Mouse (Mus musculus): ENCODE data around the gene Kifap3.
A peak's percentile ranks its signal among the peaks of the same experiment; 100 is the strongest.
"Not testable (repeated sequence)": the region's sequence is repeated elsewhere in the genome, so short reads cannot be mapped to it uniquely, and the experiment has no call there.

Kifap3 gene

GRCm38 (mm10) chr1:163779336-163780115, at the start of gene Kifap3:
Gene Kifap3 (plus strand): TSS chr1:163779583.
- peak; percentile 95 for DNase-seq (ENCODE audit: low read depth, low spot score)

GRCm38 (mm10) chr1:163731166-163731565, 48.2 kb upstream of the Kifap3 start:
- not testable (repeated sequence) for DNase-seq (ENCODE audit: low read depth, low spot score)

GRCm38 (mm10) chr1:163736441-163737238, 42.7 kb upstream of the Kifap3 start:
- no peak for DNase-seq (ENCODE audit: low read depth, low spot score)

- DNase-seq (ENCODE audit: low read depth, low spot score) = no peak
Measured at GRCm38 (mm10) chr1:163737239-163737533, 42.2 kb upstream of the Kifap3 start.

GRCm38 (mm10) chr1:163751360-163751992, 27.9 kb upstream of the Kifap3 start:
- no peak for DNase-seq (ENCODE audit: low read depth, low spot score)

GRCm38 (mm10) chr1:163757462-163758207, 21.7 kb upstream of the Kifap3 start:
- no peak for DNase-seq (ENCODE audit: low read depth, low spot score)

- not testable (repeated sequence) for DNase-seq (ENCODE audit: low read depth, low spot score)
Measured at GRCm38 (mm10) chr1:163783577-163783976, 4.2 kb downstream of the Kifap3 start.

GRCm38 (mm10) chr1:163821365-163821764, 42.0 kb downstream of the Kifap3 start:
- no peak for DNase-seq (ENCODE audit: low read depth, low spot score)

- DNase-seq (ENCODE audit: low read depth, low spot score) = no peak
Measured at GRCm38 (mm10) chr1:163829482-163829881, 50.1 kb downstream of the Kifap3 start.

GRCm38 (mm10) chr1:163834066-163834465, 54.7 kb downstream of the Kifap3 start:
- DNase-seq (ENCODE audit: low read depth, low spot score) = no peak

- DNase-seq (ENCODE audit: low read depth, low spot score) = no peak
Measured at GRCm38 (mm10) chr1:163835062-163835461, 55.7 kb downstream of the Kifap3 start.

GRCm38 (mm10) chr1:163838482-163838881, 59.1 kb downstream of the Kifap3 start:
- DNase-seq (ENCODE audit: low read depth, low spot score) = not testable (repeated sequence)

GRCm38 (mm10) chr1:163840555-163840954, 61.2 kb downstream of the Kifap3 start:
- DNase-seq (ENCODE audit: low read depth, low spot score) = no peak

- DNase-seq (ENCODE audit: low read depth, low spot score) = no peak
Measured at GRCm38 (mm10) chr1:163842238-163842637, 62.9 kb downstream of the Kifap3 start.

- no peak for DNase-seq (ENCODE audit: low read depth, low spot score)
Measured at GRCm38 (mm10) chr1:163843899-163844298, 64.5 kb downstream of the Kifap3 start.

- DNase-seq (ENCODE audit: low read depth, low spot score) = no peak
Measured at GRCm38 (mm10) chr1:163852884-163853560, 73.6 kb downstream of the Kifap3 start.

- DNase-seq (ENCODE audit: low read depth, low spot score) = no peak
Measured at GRCm38 (mm10) chr1:163858420-163858819, 79.0 kb downstream of the Kifap3 start.

- DNase-seq (ENCODE audit: low read depth, low spot score) = no peak
Measured at GRCm38 (mm10) chr1:163861538-163861937, 82.2 kb downstream of the Kifap3 start.

- DNase-seq (ENCODE audit: low read depth, low spot score) = no peak
Measured at GRCm38 (mm10) chr1:163873158-163873557, 93.8 kb downstream of the Kifap3 start.

GRCm38 (mm10) chr1:163889629-163890028, 110.2 kb downstream of the Kifap3 start:
- DNase-seq (ENCODE audit: low read depth, low spot score) = no peak

GRCm38 (mm10) chr1:163893294-163893693, 113.9 kb downstream of the Kifap3 start:
- no peak for DNase-seq (ENCODE audit: low read depth, low spot score)
